Comparison of ENCODE assay signal across 13 mouse cellular contexts in the genomic region with DNA sequence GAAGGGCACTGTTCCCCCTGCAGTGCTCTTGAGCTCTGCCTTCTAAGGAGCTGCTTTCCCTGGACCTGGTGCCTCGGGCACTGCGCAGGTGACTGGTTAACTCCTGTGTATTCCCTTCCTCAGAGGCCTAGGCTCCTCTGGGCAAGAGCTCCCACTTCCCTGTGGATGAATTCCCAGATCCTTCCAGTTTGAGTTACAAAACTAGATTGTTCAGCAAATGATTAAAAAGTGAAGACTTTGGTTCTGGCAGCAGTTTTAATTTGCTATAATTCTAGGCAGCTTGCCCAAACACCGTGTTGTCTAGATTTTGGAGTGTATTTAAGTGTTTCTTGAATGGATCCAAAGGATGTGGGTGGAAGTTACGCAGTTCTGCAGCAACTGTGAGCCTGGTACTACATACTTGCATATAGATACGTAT. TPM values are rescaled to one million over a fixed set of nuclear protein-coding genes. Genes with fewer than 3 reads are reported as not detected.
DNase-seq lines count a peak whose midpoint lies in the region; ATAC-seq and TF ChIP-seq lines count a peak whose summit lies in the region.
"Had no signal": no experiment of that assay in that cellular context is flagged by ENCODE, and none has a peak within 500 bp of the region (broad histone marks: within the 10 kb centered on the region; RNA-seq: fewer than 3 reads in every experiment).

No protein-coding gene starts in this region.

- TF ChIP-seq POLR2A in liver, adult 2 months (IDR thresholded peaks at IDR 0.05; ENCODE audit: extremely low read depth, insufficient read depth, low read length): no peak

- H3K9ac ChIP-seq in embryonic facial prominence, embryonic 14.5 days (ENCODE audit: low read depth, low read length): 0 out of 2 replicates have a peak overlapping the region, but pooled peaks have one; percentile 5
- no peak overlapping the region for H3K9ac ChIP-seq in liver, adult 2 months (ENCODE audit: low read depth, low read length)
- H3K9ac ChIP-seq: embryonic facial prominence, embryonic 13.5 days; heart, embryonic 15.5 days; limb, embryonic 12.5 days had no signal

- H3K4me2 ChIP-seq in embryonic facial prominence, embryonic 14.5 days (ENCODE audit: low read depth, low read length): no peak overlapping the region
- H3K4me2 ChIP-seq: embryonic facial prominence, embryonic 13.5 days; heart, embryonic 15.5 days; limb, embryonic 12.5 days had no signal

- WGBS in embryonic facial prominence, embryonic 14.5 days: 78% methylated on average over 5 of the region's 5 CpGs
- WGBS in embryonic facial prominence, embryonic 10.5 days: 93% methylated on average over 5 of the region's 5 CpGs
- WGBS in liver, adult 2 months: 31% methylated on average over 5 of the region's 5 CpGs

- no peak for DNase-seq in embryonic facial prominence, embryonic 14.5 days (ENCODE audit: low spot score)
- DNase-seq in embryonic facial prominence, embryonic 10.5 days (ENCODE audit: low spot score): no peak
- DNase-seq in liver, adult 2 months (ENCODE audit: extremely low read depth, low read depth, low spot score): peak; percentile 82
- DNase-seq in liver: no peak
- peak; percentile 50 to 81 for DNase-seq in kidney, postnatal 25 days
- peak; percentile 42 to 63 for DNase-seq in lung, postnatal 4 days
- DNase-seq in cerebellum, adult 11 months: no peak
- DNase-seq in heart, adult 11 months: no peak
- DNase-seq: gastrocnemius, adult 2 months had no signal

- no peaks in the 10 kb centered on the region for H3K27me3 ChIP-seq in embryonic facial prominence, embryonic 14.5 days (replicated peaks; ENCODE audit: control insufficient read depth, insufficient read depth, low read length)
- no peaks in the 10 kb centered on the region for H3K27me3 ChIP-seq in embryonic facial prominence, embryonic 10.5 days (replicated peaks; ENCODE audit: low read depth, poor library complexity, severe bottlenecking)
- H3K27me3 ChIP-seq in liver, adult 2 months (ENCODE audit: control insufficient read depth, insufficient read depth, low read length): no peaks in the 10 kb centered on the region
- H3K27me3 ChIP-seq: embryonic facial prominence, embryonic 13.5 days; heart, embryonic 15.5 days; limb, embryonic 12.5 days had no signal

- no peak overlapping the region; the same call in 1 of the 2 replicates for H3K27ac ChIP-seq in embryonic facial prominence, embryonic 14.5 days (replicated peaks; ENCODE audit: low read depth, low read length)
- no peak overlapping the region for H3K27ac ChIP-seq in embryonic facial prominence, embryonic 10.5 days (replicated peaks)
- peak overlapping the region; percentile 18; the same call in 1 of the 2 replicates for H3K27ac ChIP-seq in liver, adult 2 months (replicated peaks; ENCODE audit: insufficient read depth, low read depth, low read length)
- H3K27ac ChIP-seq: embryonic facial prominence, embryonic 13.5 days; heart, embryonic 15.5 days had no signal

- H3K9me3 ChIP-seq in embryonic facial prominence, embryonic 14.5 days (ENCODE audit: control insufficient read depth, low read length): no peaks in the 10 kb centered on the region
- no peaks in the 10 kb centered on the region for H3K9me3 ChIP-seq in embryonic facial prominence, embryonic 10.5 days
- H3K9me3 ChIP-seq: embryonic facial prominence, embryonic 13.5 days; heart, embryonic 15.5 days; limb, embryonic 12.5 days; midbrain, embryonic 10.5 days had no signal

- H3K4me1 ChIP-seq in embryonic facial prominence, embryonic 14.5 days (ENCODE audit: control insufficient read depth, insufficient read depth, low read length): peaks cover 27% of the 10 kb centered on the region
- H3K4me1 ChIP-seq in embryonic facial prominence, embryonic 10.5 days: peaks cover 34% of the 10 kb centered on the region
- H3K4me1 ChIP-seq in liver, adult 2 months (ENCODE audit: control insufficient read depth, insufficient read depth, low read length): peaks cover 35% of the 10 kb centered on the region

- H3K36me3 ChIP-seq in embryonic facial prominence, embryonic 14.5 days (ENCODE audit: control insufficient read depth, insufficient read depth, low read length): no peaks in the 10 kb centered on the region
- H3K36me3 ChIP-seq in embryonic facial prominence, embryonic 10.5 days (replicated peaks): peaks cover 17% of the 10 kb centered on the region
- H3K36me3 ChIP-seq in liver, adult 2 months (ENCODE audit: control insufficient read depth, insufficient read depth, low read length): no peaks in the 10 kb centered on the region
- H3K36me3 ChIP-seq: embryonic facial prominence, embryonic 13.5 days; heart, embryonic 15.5 days; limb, embryonic 12.5 days had no signal

- TF ChIP-seq CTCF in liver, adult 2 months (IDR thresholded peaks at IDR 0.05; ENCODE audit: low read depth, low read length): no peak

- no peak overlapping the region for H3K4me3 ChIP-seq in embryonic facial prominence, embryonic 14.5 days (ENCODE audit: low read depth, low read length)
- H3K4me3 ChIP-seq in embryonic facial prominence, embryonic 10.5 days: no peak overlapping the region
- H3K4me3 ChIP-seq in liver, adult 2 months (ENCODE audit: insufficient read depth, low read depth, low read length): no peak overlapping the region
- H3K4me3 ChIP-seq: embryonic facial prominence, embryonic 13.5 days; gastrocnemius, adult 2 months; heart, embryonic 15.5 days; limb, embryonic 12.5 days; midbrain, embryonic 10.5 days had no signal

- ATAC-seq in embryonic facial prominence, embryonic 14.5 days (ENCODE audit: low read depth): no peak

- peaks cover 26% of the 10 kb centered on the region for H3K79me2 ChIP-seq in liver, adult 2 months (ENCODE audit: control insufficient read depth, insufficient read depth, low read length)

RNA-seq across cellular contexts. Expression of a gene that starts 21.4 kb away (rescaled TPM):
- 66.1 and 70.0 TPM in 2 replicates for polyA plus RNA-seq in embryonic facial prominence, embryonic 14.5 days (2014; fragmentation: Nextera tagmentation; extraction: Ambion mirVana)
- polyA plus RNA-seq in embryonic facial prominence, embryonic 10.5 days (2016; fragmentation: Nextera tagmentation; extraction: Ambion mirVana): 34.8 and 42.2 TPM in 2 replicates
- total RNA-seq in liver, adult 2 months (2014; rRNA removed): 9.3 and 11.3 TPM in 2 replicates
- 7.3 and 11.3 TPM in 2 replicates for polyA plus RNA-seq in liver, adult 2 months (2012; rRNA removed)

Comparison
In these comparisons a context has a peak if more than half of its experiments do, and no peak if none do; other contexts are left out.
1. DNase-seq: peak in liver, adult 2 months (single experiment), kidney, postnatal 25 days (2 of 2) and lung, postnatal 4 days (2 of 2); none in embryonic facial prominence, embryonic 14.5 days (single experiment), embryonic facial prominence, embryonic 10.5 days (single experiment), liver (single experiment), cerebellum, adult 11 months (single experiment) and heart, adult 11 months (single experiment).